ENCODE assay signal across 18 mouse cellular contexts in the genomic region with DNA sequence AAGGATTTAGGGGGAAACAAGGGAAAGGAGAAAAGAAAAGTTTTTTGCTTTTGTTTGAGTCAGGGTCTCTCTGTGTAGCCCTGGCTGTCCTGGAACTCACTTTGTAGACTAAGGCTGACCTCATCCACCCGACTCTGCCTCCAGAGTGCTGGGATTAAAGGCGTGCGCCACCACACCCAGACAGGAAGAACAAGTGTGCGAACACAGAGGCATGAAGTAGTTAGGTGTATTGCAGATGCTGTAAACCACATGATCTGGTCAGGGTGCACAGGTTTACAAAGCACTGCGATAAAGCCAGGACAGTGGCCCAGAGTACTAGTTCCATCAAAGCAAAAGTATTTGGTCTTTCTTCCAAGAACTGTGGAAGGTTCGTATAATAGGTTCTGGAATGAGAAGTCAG. TPM values are rescaled to one million over a fixed set of nuclear protein-coding genes. Genes with fewer than 3 reads are reported as not detected.
"Had no signal": no experiment of that assay in that cellular context is flagged by ENCODE, and none has a peak within 500 bp of the region (broad histone marks: within the 10 kb centered on the region; RNA-seq: fewer than 3 reads in every experiment).

No protein-coding gene starts in this region.

- H3K27ac ChIP-seq: midbrain, embryonic 10.5 days; midbrain, embryonic 12.5 days; neural tube, embryonic 13.5 days; stomach, embryonic 15.5 days had no signal

- DNase-seq: lung, adult 18-20 months; lung, embryonic 14.5 days; lung, postnatal 10 days; lung, postnatal 4 days; midbrain, embryonic 14.5 days; right cerebral cortex, postnatal 14 days; thymus, adult 18-20 months; thymus, postnatal 14 days; thymus, postnatal 36 days had no signal

- ATAC-seq: midbrain, embryonic 16.5 days had no signal

- H3K4me2 ChIP-seq: lung, embryonic 14.5 days; midbrain, embryonic 12.5 days; neural tube, embryonic 13.5 days; stomach, embryonic 15.5 days had no signal

- H3K27me3 ChIP-seq: midbrain, embryonic 12.5 days; neural tube, embryonic 13.5 days; stomach, embryonic 15.5 days had no signal

- H3K9me3 ChIP-seq: midbrain, embryonic 10.5 days; midbrain, embryonic 12.5 days; neural tube, embryonic 13.5 days; stomach, embryonic 15.5 days had no signal

- H3K4me3 ChIP-seq: midbrain, embryonic 10.5 days; midbrain, embryonic 12.5 days; myocyte; neural tube, embryonic 13.5 days; stomach, embryonic 15.5 days had no signal

- H3K4me1 ChIP-seq: midbrain, embryonic 10.5 days; midbrain, embryonic 12.5 days; neural tube, embryonic 13.5 days; stomach, embryonic 15.5 days had no signal

- H3K9ac ChIP-seq: lung, embryonic 14.5 days; midbrain, embryonic 12.5 days; neural tube, embryonic 13.5 days; stomach, embryonic 15.5 days had no signal

RNA-seq across cellular contexts. Expression of a gene that starts 39.5 kb away (rescaled TPM):
- total RNA-seq: megakaryocyte-erythroid progenitor cell, adult 5-6 weeks; neutrophil, adult 5-6 weeks had no signal
- polyA plus RNA-seq: lung, embryonic 14.5 days; midbrain, embryonic 10.5 days; midbrain, embryonic 12.5 days; midbrain, embryonic 14.5 days; midbrain, embryonic 16.5 days; neural tube, embryonic 11.5 days; neural tube, embryonic 13.5 days had no signal
